Mouse (Mus musculus): Measurements from ENCODE around the gene Fam189a2.

Gene Fam189a2

GRCm38 (mm10) chr19:24030871-24031556 lies at the start of gene Fam189a2:
Gene Fam189a2 (minus strand): TSS chr19:24031019.
- peak; percentile 72 for DNase-seq (ENCODE audit: inconsistent ontology term)

GRCm38 (mm10) chr19:24077658-24078057 lies 46.8 kb upstream of the Fam189a2 start:
- DNase-seq (ENCODE audit: inconsistent ontology term) = no peak

- no peak for DNase-seq (ENCODE audit: inconsistent ontology term)
Observed at GRCm38 (mm10) chr19:24076536-24076935, 45.7 kb upstream of the Fam189a2 start.

DNA sequence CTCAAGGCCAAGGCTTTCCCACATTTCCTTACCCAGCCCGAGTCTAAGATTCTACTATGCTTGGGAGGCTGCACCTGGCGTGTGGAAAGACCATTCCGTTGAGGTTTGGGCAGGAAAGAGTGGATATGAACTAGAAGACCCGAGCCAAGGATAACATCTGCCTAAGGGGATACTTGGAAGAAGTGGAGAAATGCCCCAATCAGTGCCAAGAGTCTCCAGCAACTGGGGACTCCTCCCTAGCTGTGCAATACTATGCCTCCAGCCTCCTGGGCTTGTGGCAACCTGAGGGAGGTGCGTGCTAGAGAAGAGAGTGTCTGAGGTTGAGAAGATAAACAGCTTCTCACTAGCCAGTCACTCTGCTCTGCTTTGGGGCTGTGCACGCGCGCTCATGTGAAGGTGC lies 45.1 kb upstream of the Fam189a2 start:
- no peak for DNase-seq (ENCODE audit: inconsistent ontology term)

DNA sequence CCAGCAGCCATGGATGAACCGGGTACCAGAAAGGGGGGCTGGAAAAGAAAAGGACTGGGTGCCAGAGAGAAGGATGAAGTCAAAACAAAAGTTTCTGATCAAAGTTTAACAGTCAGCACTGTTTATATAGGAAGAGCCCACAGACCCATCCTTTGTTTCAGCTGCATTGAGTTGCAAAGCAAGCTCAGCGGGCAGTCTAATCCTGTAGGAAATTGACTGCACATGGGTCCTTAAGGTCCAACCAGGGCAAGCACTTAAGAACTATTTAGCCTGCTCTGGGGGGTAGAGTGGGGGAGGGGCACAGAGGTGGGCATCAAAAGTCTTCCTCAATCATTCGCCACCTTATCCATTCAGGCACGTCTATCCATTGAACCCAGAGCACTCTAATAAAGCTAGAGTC lies 42.3 kb upstream of the Fam189a2 start:
- DNase-seq (ENCODE audit: inconsistent ontology term) = no peak

- no peak for DNase-seq (ENCODE audit: inconsistent ontology term)
Observed at GRCm38 (mm10) chr19:24064348-24064895, 33.6 kb upstream of the Fam189a2 start.

- DNase-seq (ENCODE audit: inconsistent ontology term) = no peak
Observed at GRCm38 (mm10) chr19:24063585-24063984, 32.8 kb upstream of the Fam189a2 start.

DNA sequence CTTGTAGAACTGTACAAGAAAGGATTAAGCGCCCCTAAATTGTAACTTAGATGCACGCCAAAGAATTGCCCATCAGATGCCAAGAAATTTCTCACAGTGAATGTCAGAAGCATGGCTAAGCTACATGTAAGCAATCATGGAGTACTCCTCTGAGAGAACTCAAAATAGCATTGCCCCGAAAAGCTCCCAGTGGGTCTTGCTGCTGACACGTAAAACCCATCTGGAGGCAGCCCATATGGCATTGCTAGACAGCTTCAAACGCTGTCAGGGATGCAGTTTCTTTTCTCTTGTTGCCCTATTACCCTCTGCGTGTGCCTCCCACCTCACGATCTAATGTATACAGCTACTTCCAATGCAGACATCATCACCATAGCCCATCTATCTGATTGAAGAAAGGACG lies 28.0 kb upstream of the Fam189a2 start:
- DNase-seq (ENCODE audit: inconsistent ontology term) = no peak

- DNase-seq (ENCODE audit: inconsistent ontology term) = no peak
Observed at GRCm38 (mm10) chr19:24058021-24058420, 27.2 kb upstream of the Fam189a2 start.

DNA sequence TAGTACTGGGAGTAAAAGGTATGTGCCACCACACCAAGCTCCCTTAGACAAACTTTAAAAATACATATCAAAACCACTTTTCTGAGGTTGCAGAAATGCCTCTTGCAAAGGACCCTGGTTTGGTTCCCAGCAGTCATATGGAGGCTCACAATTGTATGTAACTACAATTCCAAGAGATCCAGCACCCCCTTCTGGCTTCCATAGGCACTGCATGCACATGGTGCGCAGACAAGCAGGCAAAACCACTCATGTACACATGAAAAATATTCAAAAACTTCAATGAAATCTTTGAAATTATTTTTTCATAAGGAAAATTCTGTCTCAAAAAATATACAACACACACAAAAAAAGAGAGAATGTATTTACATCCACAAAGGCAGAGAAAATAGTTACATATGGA lies 26.1 kb upstream of the Fam189a2 start:
- DNase-seq (ENCODE audit: inconsistent ontology term) = no peak

DNA sequence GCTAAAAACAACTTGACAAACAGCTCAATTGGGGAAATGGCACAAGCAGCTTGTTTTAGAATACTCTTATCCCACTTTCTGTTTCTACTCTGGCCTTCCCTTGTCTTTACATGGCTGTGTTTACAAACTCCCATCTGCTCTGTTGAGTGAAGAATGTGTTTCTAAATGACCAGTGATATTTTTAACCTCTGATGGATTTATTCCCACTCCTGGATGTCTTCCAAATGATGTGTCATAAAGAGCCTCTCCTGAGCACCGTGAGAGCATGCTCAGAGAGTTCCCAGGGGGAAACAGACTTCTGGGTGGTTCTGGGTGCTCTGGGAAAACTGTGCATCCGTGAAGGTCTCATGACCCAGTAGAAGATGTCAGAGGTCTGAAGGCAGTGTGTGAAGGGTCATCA lies 24.1 kb upstream of the Fam189a2 start:
- DNase-seq (ENCODE audit: inconsistent ontology term) = peak; percentile 79

DNA sequence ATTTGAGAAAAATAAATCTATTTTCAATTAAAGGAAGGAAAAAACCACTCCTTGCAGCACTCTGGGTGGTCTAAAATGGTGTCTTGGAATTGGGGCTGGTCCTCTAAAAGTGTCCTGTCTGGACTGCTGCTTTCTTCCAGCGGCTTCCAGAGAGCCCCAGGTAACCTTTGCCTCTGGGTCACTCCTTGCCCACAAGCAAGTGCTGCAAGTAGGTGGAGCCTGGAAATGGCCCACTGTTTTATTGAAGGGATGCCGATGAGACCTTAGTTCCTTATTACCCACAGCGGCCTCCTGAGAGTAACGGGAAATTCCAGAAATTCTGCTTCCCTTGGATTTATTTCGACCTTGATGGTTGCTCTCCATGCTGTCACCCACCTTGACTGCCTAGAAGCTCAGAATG lies 23.4 kb upstream of the Fam189a2 start:
- no peak for DNase-seq (ENCODE audit: inconsistent ontology term)

GRCm38 (mm10) chr19:24050514-24050913 lies 19.7 kb upstream of the Fam189a2 start:
- DNase-seq (ENCODE audit: inconsistent ontology term) = peak; percentile 36

- no peak for DNase-seq (ENCODE audit: inconsistent ontology term)
Observed at GRCm38 (mm10) chr19:24049329-24049728, 18.5 kb upstream of the Fam189a2 start.

GRCm38 (mm10) chr19:24046395-24046993 lies 15.7 kb upstream of the Fam189a2 start:
- no peak for DNase-seq (ENCODE audit: inconsistent ontology term)

DNA sequence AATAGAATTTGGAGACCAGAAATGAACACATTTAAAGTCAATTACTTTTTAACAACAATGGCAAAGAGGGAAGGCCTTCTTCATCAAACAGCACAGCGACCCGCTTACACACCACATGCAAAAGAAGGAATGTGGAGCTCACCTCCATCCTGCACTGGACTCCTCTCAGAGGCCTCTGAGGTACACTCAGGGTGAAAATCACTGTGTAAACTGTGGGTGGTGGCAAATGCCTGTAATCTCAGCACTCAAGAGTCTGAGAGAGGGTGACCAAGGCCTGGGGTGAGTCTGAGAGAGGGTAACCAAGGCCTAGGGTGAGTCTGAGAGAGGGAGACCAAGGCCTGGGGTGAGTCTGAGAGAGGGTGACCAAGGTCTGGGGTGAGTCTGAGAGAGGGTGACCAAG lies 11.6 kb upstream of the Fam189a2 start:
- no peak for DNase-seq (ENCODE audit: inconsistent ontology term)

GRCm38 (mm10) chr19:24039061-24039853 lies 8.4 kb upstream of the Fam189a2 start:
- DNase-seq (ENCODE audit: inconsistent ontology term) = no peak

DNA sequence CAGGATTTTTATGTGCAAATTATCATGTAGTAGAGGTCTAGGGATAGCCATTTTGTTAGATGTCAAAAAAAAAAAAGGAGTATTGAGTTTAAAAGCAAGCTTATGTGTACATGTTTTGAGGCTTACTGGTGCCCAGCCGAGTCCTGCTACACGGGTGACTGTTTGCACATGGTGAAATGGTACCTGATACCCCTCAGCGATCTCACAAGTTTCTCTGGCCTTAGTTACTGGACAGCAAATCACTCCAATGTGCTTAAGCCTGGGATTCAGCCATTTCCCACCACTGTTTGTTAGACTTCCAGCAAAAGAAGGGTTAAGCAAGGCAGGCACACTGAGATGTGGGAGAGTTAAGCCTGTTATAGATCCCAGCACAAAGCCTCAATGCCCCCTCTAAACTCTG lies 3.5 kb upstream of the Fam189a2 start:
- DNase-seq (ENCODE audit: inconsistent ontology term) = no peak

DNA sequence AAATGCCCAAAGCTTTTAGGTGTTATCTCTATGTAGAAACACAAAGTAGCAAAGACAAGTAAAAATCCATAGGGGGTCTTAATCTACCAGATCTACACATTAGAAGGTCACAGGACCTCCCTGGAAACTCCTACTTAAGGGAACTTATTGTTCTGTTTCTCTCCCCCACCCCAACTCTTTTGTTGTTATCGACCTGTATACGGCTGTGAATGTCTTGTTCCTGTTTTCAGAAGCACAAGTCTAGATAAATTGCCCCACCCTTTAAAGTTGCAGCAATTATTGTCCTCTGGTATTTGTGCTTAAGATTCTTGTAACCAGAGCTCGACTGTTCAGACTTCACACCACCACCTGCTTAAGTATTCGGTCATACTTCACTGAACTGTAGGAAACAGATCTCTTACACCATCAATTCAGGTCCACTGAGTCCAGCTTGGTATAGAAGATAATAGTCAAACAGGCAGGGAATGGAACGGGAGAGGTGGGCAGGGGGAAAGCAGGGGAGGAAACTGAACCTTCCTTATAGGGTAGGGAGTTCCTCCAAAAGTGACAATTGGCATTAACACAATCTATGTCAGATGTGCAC lies 1.9 kb upstream of the Fam189a2 start:
- DNase-seq (ENCODE audit: inconsistent ontology term) = no peak

DNA sequence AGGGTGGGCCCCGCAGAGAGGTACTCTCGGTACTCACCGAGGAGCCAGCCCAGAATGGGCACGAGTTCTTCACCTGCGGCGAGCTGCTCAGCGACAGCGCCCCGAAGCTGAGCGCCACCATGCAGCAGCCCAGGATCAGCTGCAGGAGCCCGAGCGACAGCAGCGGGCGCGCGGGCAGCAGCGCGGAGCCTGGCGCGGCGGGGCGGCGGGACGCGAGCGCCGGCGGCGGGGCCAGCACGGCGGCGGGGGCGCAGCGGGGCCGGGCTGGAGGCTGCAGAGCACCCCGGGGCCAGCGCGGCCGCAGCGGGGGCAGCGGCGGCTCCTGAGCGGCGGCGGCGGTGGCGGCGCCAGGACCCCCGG lies 328 bp downstream of the Fam189a2 start:
- DNase-seq (ENCODE audit: inconsistent ontology term) = peak; percentile 24

GRCm38 (mm10) chr19:24029616-24030510 lies 956 bp downstream of the Fam189a2 start:
- peak; percentile 70 for DNase-seq (ENCODE audit: inconsistent ontology term)
